Mouse (Mus musculus) embryonic facial prominence, embryonic 11.5 days (tissue): ENCODE results near the gene Hoxc11. TPM values are rescaled to one million over a fixed set of nuclear protein-coding genes. Genes with fewer than 3 reads are reported as not detected.
A peak's percentile ranks its signal among the peaks of the same experiment; 100 is the strongest.

Experiments used
- ATAC-seq: fragments of 200-750 bp; cut with Nextera tagmentation; replicated peaks from 2 replicates; pipeline ENCODE4 v1.8.0; 2017; ENCODE audit warnings: low read depth; ENCODE audit not compliant: insufficient number of reproducible peaks, low FRiP score, low TSS enrichment
- DNase-seq: peaks from one replicate; pipeline ENCODE4 v3.0.0-alpha.2; 2015; ENCODE audit warnings: low spot score
- H3K27ac ChIP-seq: fragments of 300-500 bp; sonication (generic); replicated peaks from 2 replicates; pipeline ENCODE4 v1.5.1; 2014; ENCODE audit warnings: mild to moderate bottlenecking, low read depth, low read length, control low read depth
- H3K27me3 ChIP-seq: fragments of 300-500 bp; sonication (generic); 2 replicates; pipeline ENCODE4 v1.6.1; 2014; ENCODE audit warnings: mild to moderate bottlenecking, low read length, moderate library complexity, mixed read lengths; ENCODE audit not compliant: control insufficient read depth, insufficient read depth
- H3K36me3 ChIP-seq: fragments of 300-500 bp; sonication (generic); replicated peaks from 2 replicates; pipeline ENCODE4 v1.6.1; 2014; ENCODE audit warnings: low read depth, mild to moderate bottlenecking, low read length, moderate library complexity, mixed read lengths; ENCODE audit not compliant: control insufficient read depth, insufficient read depth
- H3K4me1 ChIP-seq: fragments of 300-500 bp; sonication (generic); 2 replicates; pipeline ENCODE4 v1.6.1; 2014; ENCODE audit warnings: low read length, mixed read lengths; ENCODE audit not compliant: control insufficient read depth, insufficient read depth
- H3K4me2 ChIP-seq: fragments of 300-500 bp; sonication (generic); 2 replicates; pipeline ENCODE4 v1.6.1; 2014; ENCODE audit warnings: low read depth, mild to moderate bottlenecking, control low read depth, low read length, moderate library complexity
- H3K4me3 ChIP-seq: fragments of 300-500 bp; sonication (generic); 2 replicates; pipeline ENCODE4 v1.5.1; 2014; ENCODE audit warnings: low read depth, low read length, control low read depth
- H3K9ac ChIP-seq: fragments of 300-500 bp; sonication (generic); replicated peaks from 2 replicates; pipeline ENCODE4 v1.6.1; 2014; ENCODE audit warnings: mild to moderate bottlenecking, control low read depth, low read length
- H3K9me3 ChIP-seq: fragments of 300-500 bp; sonication (generic); replicated peaks from 2 replicates; pipeline ENCODE4 v1.6.1; 2016; ENCODE audit warnings: mild to moderate bottlenecking, low read length, inconsistent platforms, mixed read lengths; ENCODE audit not compliant: control insufficient read depth
- WGBS: fragments of 180-500 bp; shearing (Covaris S2); extraction: QIAGEN DNeasy Blood & Tissue Kit; methylation state at CpG from one replicate; pipeline ENCODE4 v1.1.7; 2014; 5-methylcytosine and 5-hydroxymethylcytosine counted together
- polyA plus RNA-seq: library from polyadenylated mRNA; unstranded; fragments of >200 nt; fragmentation: Nextera tagmentation; extraction: Ambion mirVana; gene quantifications from 2 replicates; pipeline ENCODE4 v1.2.1, GENCODE M21; 2014

Gene Hoxc11
- polyA plus RNA-seq, 1 experiment from 2014 or later, result not detected

- Histone ChIP-seq H3K4me2 (no peak overlapping the region), H3K9me3 (no peaks in the 10 kb centered on the region), H3K27me3 (peaks cover 94% of the 10 kb centered on the region), H3K27ac (no peak overlapping the region), H3K9ac (no peak overlapping the region), H3K4me3 (no peak overlapping the region), H3K4me1 (peaks cover 8% of the 10 kb centered on the region), H3K36me3 (no peaks in the 10 kb centered on the region)
- no peak for DNase-seq
- WGBS, result 0% methylated on average over 3 of the region's 3 CpGs
- ATAC-seq, result no peak
These were observed 43.2 kb downstream of the Hoxc11 start for GRCm38 (mm10) chr15:102997431-102997830.

- DNase-seq (no peak), ATAC-seq (no peak)
- Histone ChIP-seq H3K27ac (no peak within 1 kb of the TSS), H3K9ac (no peak within 1 kb of the TSS), H3K27me3 (peaks cover 94% of the 10 kb centered on the region), H3K36me3 (no peaks in the 10 kb centered on the region), H3K4me3 (peak within 1 kb of the TSS; percentile 23; the same call in 1 of the 2 replicates), H3K9me3 (no peaks in the 10 kb centered on the region), H3K4me1 (peaks cover 8% of the 10 kb centered on the region), H3K4me2 (peak within 1 kb of the TSS; percentile 60)
- 1% methylated on average over 19 of the region's 19 CpGs for WGBS
These were observed 43.7 kb downstream of the Hoxc11 start, which contains the start of gene Hoxc6 for GRCm38 (mm10) chr15:102997939-102998355. TSS of gene Hoxc6 (plus strand) at chr15:102998257.

DNA sequence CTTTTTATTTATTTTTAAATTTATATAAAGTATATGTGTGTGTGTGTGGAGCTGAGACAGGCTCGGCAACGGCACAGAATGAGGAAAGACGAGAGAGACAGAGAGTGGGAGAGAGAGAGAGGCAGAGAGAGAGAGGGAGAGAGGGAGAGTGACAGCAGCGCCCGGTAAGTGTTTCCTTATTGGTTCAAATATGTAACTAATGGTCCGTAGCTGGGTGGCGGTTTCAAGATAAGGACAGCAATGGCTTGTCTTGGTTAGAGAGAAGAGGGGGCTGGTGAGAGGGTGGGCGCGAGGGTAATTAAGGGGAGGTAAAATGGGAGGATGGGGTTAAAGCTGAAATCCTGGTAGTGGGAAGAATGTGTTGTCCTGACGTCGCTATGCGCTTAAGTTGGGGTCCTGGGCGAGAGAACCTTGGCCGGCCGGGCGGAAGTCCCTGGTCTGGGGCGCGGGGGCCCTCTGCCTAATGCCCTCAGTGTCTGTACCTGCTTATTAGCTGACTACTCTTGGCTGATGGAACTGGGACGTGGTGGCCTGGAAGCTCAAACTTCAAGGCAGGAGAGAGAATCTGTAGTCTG lies 44.5 kb downstream of the Hoxc11 start:
- no peak overlapping the region for H3K4me2 ChIP-seq
- H3K27ac ChIP-seq, result no peak overlapping the region
- no peaks in the 10 kb centered on the region for H3K9me3 ChIP-seq
- H3K4me3 ChIP-seq, result peak overlapping the region; percentile 23; the same call in 1 of the 2 replicates
- DNase-seq, result no peak
- H3K4me1 ChIP-seq, result peaks cover 8% of the 10 kb centered on the region
- no peaks in the 10 kb centered on the region for H3K36me3 ChIP-seq
- H3K9ac ChIP-seq, result no peak overlapping the region
- H3K27me3 ChIP-seq, result peaks cover 95% of the 10 kb centered on the region
- under 1% methylated on average over 19 of the region's 19 CpGs for WGBS
- ATAC-seq, result no peak

- H3K27ac ChIP-seq, result no peak overlapping the region
- DNase-seq, result no peak
- peak overlapping the region; percentile 60 for H3K4me2 ChIP-seq
- H3K27me3 ChIP-seq, result peaks cover 98% of the 10 kb centered on the region
- ATAC-seq, result peak; percentile 46; the same call in 1 of the 2 replicates
- H3K9me3 ChIP-seq, result no peaks in the 10 kb centered on the region
- peak overlapping the region; percentile 23 for H3K4me3 ChIP-seq
- H3K4me1 ChIP-seq, result peaks cover 8% of the 10 kb centered on the region
- 0% methylated on average over 32 of the region's 33 CpGs for WGBS
- H3K9ac ChIP-seq, result no peak overlapping the region
- H3K36me3 ChIP-seq, result no peaks in the 10 kb centered on the region
These were observed 45.1 kb downstream of the Hoxc11 start for GRCm38 (mm10) chr15:102999183-102999831.

GRCm38 (mm10) chr15:102999955-103000354 lies 45.7 kb downstream of the Hoxc11 start:
- Histone ChIP-seq H3K27ac (no peak overlapping the region), H3K4me1 (peaks cover 8% of the 10 kb centered on the region), H3K4me2 (no peak overlapping the region), H3K9me3 (no peaks in the 10 kb centered on the region), H3K27me3 (peaks cover 98% of the 10 kb centered on the region), H3K36me3 (no peaks in the 10 kb centered on the region), H3K9ac (no peak overlapping the region), H3K4me3 (no peak overlapping the region)
- ATAC-seq (no peak), DNase-seq (no peak)
- WGBS, result 3% methylated on average over 11 of the region's 11 CpGs

DNA sequence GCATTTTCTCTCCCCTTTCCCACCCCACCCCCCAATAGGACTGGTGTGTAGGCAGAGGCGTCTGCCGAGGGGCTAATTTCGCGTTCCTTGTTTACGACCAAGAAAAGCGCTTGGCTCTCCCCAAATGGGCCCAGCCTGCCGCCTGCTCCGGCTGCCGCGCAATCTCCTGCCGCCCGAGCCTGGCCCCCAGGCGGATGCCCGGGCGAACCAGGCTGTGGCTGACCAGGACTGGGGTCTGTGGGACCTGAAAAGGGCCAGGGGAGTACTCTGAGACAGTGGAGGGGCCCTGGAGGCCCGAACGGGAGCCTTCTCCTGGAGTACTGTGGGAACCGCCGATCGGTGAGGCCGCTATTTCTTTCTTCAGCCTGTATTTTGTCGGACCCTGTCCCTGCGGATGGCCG lies 46.3 kb downstream of the Hoxc11 start:
- H3K9ac ChIP-seq, result no peak overlapping the region
- peaks cover 8% of the 10 kb centered on the region for H3K4me1 ChIP-seq
- H3K4me3 ChIP-seq, result no peak overlapping the region
- H3K9me3 ChIP-seq, result no peaks in the 10 kb centered on the region
- WGBS, result under 1% methylated on average over 24 of the region's 24 CpGs
- no peak overlapping the region for H3K27ac ChIP-seq
- H3K27me3 ChIP-seq, result peaks cover 98% of the 10 kb centered on the region
- DNase-seq (no peak), ATAC-seq (no peak)
- H3K36me3 ChIP-seq, result no peaks in the 10 kb centered on the region
- H3K4me2 ChIP-seq, result no peak overlapping the region

- H3K4me2 ChIP-seq, result no peak overlapping the region
These were observed 47.1 kb downstream of the Hoxc11 start for GRCm38 (mm10) chr15:103001370-103001769.

DNA sequence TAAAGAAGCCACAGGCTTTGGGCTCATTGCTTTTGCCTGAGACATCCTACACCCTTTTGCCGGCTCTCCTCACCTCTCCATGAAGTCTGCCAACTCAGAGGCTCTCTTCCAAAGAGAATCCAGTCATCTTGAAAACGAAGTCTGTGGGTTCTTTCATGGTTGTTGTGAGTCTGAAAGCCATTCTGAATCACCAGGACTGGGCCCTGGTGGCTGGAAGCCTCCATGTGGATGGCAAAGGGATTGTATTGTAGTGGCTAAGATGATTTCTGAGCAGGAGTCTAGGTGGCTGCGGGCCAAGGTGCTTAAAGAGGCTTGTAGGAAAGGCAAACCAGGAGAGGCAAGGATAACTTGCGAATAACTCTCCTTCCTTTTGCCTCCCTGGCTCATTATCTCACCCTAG lies 47.9 kb downstream of the Hoxc11 start:
- DNase-seq, result no peak
- no peaks in the 10 kb centered on the region for H3K9me3 ChIP-seq
- no peak overlapping the region for H3K9ac ChIP-seq
- no peaks in the 10 kb centered on the region for H3K36me3 ChIP-seq
- H3K4me2 ChIP-seq, result no peak overlapping the region
- H3K27me3 ChIP-seq, result peaks cover 98% of the 10 kb centered on the region
- no peak overlapping the region for H3K4me3 ChIP-seq
- H3K4me1 ChIP-seq, result peaks cover 8% of the 10 kb centered on the region
- H3K27ac ChIP-seq, result no peak overlapping the region
- WGBS, result 2% methylated on average over 4 of the region's 4 CpGs
- no peak for ATAC-seq

More at GRCm38 (mm10) chr15:103001370-103001769, 47.1 kb downstream of the Hoxc11 start:
- no peaks in the 10 kb centered on the region for H3K9me3 ChIP-seq
- H3K36me3 ChIP-seq, result no peaks in the 10 kb centered on the region
- 7% methylated on average over 2 of the region's 2 CpGs for WGBS
- H3K27ac ChIP-seq, result no peak overlapping the region
- DNase-seq (no peak), ATAC-seq (no peak)
- H3K4me1 ChIP-seq, result peaks cover 8% of the 10 kb centered on the region
- H3K4me3 ChIP-seq, result no peak overlapping the region
- H3K9ac ChIP-seq, result no peak overlapping the region
- peaks cover 97% of the 10 kb centered on the region for H3K27me3 ChIP-seq
